Mouse (Mus musculus): ENCODE measurements at regions not wholly inside any gene's neighbourhood (a gene's known extent, or its start where the extent isn't known, plus 50 kb on each side); places are given as distances from the start of the nearest gene placed in this dataset.
"Not testable (repeated sequence)": the region's sequence is repeated elsewhere in the genome, so short reads cannot be mapped to it uniquely, and the experiment has no call there.

DNA sequence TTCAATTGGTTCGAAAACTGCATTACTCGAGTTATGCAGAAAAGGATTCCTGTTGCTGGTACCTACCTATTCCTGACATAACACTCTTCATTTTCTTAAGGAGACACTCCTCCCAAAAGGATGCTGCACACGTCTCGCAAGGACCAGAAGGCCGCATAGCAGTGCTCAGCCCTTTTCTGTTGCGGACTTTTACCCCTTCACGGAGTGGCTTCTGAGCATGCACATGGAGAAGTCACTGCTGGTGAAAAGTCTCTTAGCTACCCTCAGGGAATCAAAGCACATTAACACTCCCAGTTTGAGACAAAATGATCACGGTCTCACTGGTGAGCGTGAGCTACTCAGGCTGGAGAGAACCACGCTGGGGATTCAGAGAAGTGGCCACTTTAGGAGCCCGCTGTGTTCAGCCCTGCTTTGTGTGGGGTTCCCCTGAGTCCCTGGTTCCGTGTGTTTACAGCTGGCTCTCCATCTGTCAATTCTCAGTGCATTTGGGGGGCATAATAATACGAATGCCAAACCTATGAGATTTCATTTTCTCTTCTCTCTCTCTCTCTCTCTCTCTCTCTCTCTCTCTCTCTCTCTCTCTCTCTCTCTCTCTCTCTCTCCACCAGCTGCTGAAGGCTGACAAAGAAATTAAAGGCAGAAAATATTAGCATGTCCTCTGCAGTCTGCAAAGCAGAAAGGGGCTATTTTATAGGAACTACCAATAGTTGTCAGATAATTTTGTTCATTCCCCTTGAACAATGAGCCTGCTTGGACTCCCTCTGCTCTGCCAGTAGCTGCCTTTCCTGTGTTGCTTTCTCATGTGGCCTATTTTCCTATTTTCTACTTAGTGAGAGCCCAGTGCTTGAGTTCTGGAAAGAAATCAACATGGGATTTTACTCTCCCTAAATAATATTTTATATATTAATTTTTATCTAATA lies 160.7 kb downstream of the Basp1 start:
- ATAC-seq (replicated peaks; ENCODE audit: low FRiP score, poor library complexity, severe bottlenecking) = no peak

DNA sequence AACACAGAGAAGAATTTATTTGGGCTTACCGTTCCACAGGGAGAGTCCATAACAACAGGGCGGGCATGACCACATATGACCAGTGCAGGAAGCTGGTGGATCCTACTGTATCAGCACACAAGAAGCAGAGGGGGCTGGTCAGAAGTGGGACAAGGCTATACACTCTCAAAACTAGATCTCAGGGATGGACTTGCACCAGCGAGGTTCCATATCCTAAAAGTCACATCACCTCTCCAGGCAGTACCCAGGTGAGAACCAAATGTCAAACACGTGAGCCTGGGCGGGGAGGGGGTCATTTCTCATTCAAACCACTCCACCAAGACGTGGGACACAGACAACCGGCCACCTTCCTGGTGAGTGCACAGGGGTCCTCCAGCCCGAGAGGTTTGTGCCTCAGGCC lies 167.9 kb downstream of the Basp1 start:
- ATAC-seq (replicated peaks; ENCODE audit: low FRiP score, poor library complexity, severe bottlenecking) = no peak

GRCm38 (mm10) chr15:25237665-25238664 lies 175.6 kb downstream of the Basp1 start:
- ATAC-seq (replicated peaks; ENCODE audit: low FRiP score, poor library complexity, severe bottlenecking) = no peak

DNA sequence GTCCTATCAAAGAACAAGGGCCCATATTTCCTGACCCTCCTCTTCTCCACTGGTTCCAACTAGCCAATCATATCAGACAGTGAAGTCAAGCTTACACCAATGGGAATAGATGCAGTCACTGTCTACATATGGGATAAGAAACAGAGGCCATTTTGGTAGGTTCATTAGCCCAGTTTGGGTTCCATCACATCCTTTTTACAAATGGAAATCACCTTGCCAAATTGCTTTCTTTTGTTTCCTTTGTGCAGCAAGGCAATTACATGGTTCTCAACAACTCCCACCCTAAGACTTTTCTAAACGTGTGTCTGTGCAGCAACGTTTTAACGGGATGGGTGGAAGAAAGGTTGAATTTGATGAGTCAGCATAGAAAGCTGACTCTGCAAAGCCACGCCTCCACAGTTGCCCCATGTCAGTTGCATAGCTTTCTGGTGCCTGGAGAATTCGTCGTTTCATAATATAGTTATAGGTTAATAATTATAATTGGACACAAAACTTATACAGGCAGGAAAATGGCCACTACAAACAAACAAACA lies 177.3 kb downstream of the Basp1 start:
- ATAC-seq (replicated peaks; ENCODE audit: low FRiP score, poor library complexity, severe bottlenecking) = no peak

DNA sequence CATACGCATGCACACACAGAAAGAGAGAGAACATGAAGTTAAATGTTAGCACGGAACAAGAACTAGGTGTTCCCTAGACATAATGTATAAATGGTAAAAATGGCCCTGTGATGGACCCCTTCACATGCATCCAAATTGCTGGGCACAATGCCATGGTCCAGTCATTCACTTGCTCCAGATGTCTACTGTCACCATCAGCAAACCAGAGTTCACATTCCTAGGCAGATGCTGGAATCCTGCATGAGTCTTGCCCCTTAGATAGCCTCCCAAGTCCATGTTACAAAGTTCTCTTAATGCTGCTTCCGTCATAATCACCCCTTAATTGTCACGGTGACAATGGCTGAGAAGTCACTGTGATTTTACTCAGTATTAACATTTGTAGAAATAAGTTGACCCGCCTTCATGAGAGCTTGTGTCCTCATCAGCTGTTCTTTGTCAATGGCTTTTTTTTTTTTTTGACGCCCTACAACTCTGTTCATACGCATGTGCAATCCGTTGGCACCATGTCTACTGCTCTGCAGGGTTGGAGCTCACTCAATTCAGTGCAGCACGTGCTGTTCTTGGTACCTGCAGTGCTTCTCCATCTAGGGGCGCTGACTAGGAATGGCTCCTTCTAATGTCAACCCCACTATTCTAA lies 179.4 kb downstream of the Basp1 start:
- no peak for ATAC-seq (replicated peaks; ENCODE audit: low FRiP score, poor library complexity, severe bottlenecking)

GRCm38 (mm10) chr15:25230213-25230612 lies 183.4 kb downstream of the Basp1 start:
- ATAC-seq (replicated peaks; ENCODE audit: low FRiP score, poor library complexity, severe bottlenecking) = no peak

DNA sequence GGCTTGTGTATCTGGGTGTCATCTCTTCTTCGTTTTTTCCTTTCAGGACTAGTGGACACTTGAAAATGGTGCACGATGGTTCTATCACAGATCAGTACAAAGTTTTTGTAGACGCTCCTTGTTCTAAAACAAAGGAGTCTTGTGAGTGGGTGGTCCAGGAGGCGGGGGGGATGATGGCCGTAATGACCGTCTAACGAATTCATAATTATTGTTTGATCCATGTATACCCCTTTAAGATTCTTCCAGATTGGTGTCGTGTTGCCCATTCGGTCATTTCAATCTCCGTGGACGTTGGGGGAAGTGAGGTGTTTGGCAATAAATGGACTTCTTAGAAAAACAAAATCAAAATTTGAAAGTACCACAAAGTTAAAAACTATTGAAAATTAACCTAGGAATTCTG lies 183.8 kb downstream of the Basp1 start:
- ATAC-seq (replicated peaks; ENCODE audit: low FRiP score, poor library complexity, severe bottlenecking) = no peak

GRCm38 (mm10) chr15:25227496-25227895 lies 186.1 kb downstream of the Basp1 start:
- ATAC-seq (replicated peaks; ENCODE audit: low FRiP score, poor library complexity, severe bottlenecking) = no peak

DNA sequence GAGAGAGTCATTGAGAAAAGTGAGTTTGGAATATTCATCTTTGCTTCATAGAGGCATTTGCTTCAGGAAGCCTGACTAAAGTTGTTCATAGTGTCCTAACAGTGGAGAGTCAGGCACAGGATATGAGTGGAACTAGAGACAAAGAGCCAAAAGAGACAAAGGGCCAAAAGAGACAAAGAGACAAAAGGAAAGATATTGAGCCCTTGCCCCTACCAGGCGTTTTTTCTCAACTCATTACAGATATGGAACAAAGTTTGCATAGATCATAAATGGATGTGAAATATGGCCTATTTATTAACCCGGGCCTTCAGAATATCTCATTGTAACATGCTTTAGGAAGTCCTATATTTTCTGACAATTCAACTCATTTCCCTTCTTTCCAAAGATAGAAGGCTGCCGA lies 187.6 kb downstream of the Basp1 start:
- ATAC-seq (replicated peaks; ENCODE audit: low FRiP score, poor library complexity, severe bottlenecking) = no peak

- no peak for ATAC-seq (replicated peaks; ENCODE audit: low FRiP score, poor library complexity, severe bottlenecking)
Measured at GRCm38 (mm10) chr15:25225431-25225830, 188.1 kb downstream of the Basp1 start.

- ATAC-seq (replicated peaks; ENCODE audit: low FRiP score, poor library complexity, severe bottlenecking) = no peak
Measured at GRCm38 (mm10) chr15:25221749-25222148, 191.8 kb downstream of the Basp1 start.

DNA sequence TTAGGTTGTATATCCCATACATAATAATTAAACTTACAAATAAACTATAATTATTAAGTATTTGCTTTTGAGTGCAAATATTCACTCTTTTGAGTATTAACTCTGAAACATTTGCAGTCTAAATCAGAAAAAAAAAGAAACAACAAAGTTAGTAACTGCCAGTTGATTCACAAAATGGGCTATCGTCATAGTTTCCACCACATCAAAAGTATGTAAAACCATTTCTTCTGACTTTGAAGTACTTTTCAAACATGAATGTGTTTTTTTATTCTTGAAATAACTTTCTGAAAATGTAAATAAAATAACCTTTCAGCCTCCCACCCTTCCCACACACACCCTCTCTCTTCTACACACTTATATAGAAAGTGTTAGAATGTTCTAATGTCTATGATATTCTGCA lies 197.2 kb downstream of the Basp1 start:
- ATAC-seq (replicated peaks; ENCODE audit: low FRiP score, poor library complexity, severe bottlenecking) = no peak

GRCm38 (mm10) chr15:25202097-25202496 lies 211.5 kb downstream of the Basp1 start:
- no peak for ATAC-seq (replicated peaks; ENCODE audit: low FRiP score, poor library complexity, severe bottlenecking)

DNA sequence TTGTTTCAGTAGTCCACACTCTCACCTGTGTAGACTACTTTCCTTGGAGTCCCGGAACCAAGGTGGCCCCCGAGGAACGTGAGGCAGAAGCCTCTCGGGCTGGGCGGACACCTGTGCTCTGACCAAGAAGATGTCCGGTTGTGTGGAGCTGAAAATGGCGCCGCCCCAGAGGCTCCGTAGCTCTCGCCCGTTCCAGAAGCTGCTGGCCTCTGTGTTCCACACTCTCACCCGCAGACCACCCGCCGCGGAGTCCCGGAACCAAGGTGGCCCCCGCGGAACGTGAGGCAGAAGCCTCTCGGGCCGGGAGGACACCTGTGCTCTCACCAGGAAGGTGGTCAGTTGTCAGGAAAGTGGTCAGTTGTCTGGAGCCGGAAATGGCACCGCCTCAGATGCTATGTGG lies 213.3 kb downstream of the Basp1 start:
- ATAC-seq (replicated peaks; ENCODE audit: low FRiP score, poor library complexity, severe bottlenecking) = not testable (repeated sequence)

DNA sequence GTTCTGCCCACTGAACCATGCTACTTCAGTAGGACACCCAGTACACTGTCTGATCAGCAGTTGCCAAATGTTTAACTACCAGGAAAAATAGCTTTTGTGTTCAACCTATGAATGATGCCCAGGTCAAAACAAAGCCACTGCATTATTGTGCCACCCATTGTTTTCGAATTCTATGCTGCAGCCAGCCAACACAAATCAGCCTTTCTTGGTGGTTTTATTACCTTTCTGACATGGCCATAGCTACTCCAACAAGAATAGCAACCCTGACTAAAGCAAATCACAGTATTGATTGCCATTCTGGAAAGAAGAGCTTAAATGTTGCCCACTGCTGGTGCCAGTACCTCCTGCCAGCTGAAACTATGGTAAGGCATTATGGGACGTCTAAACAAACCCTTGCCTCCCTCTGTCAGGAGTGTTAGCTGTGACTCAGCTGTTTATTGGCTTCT lies 225.7 kb downstream of the Basp1 start:
- no peak for ATAC-seq (replicated peaks; ENCODE audit: low FRiP score, poor library complexity, severe bottlenecking)

- ATAC-seq (replicated peaks; ENCODE audit: low FRiP score, poor library complexity, severe bottlenecking) = no peak
Measured at GRCm38 (mm10) chr15:25172755-25173154, 240.8 kb downstream of the Basp1 start.

GRCm38 (mm10) chr15:25146371-25146770 lies 267.2 kb downstream of the Basp1 start:
- ATAC-seq (replicated peaks; ENCODE audit: low FRiP score, poor library complexity, severe bottlenecking) = no peak

GRCm38 (mm10) chr15:25144228-25144627 lies 269.3 kb downstream of the Basp1 start:
- ATAC-seq (replicated peaks; ENCODE audit: low FRiP score, poor library complexity, severe bottlenecking) = no peak

DNA sequence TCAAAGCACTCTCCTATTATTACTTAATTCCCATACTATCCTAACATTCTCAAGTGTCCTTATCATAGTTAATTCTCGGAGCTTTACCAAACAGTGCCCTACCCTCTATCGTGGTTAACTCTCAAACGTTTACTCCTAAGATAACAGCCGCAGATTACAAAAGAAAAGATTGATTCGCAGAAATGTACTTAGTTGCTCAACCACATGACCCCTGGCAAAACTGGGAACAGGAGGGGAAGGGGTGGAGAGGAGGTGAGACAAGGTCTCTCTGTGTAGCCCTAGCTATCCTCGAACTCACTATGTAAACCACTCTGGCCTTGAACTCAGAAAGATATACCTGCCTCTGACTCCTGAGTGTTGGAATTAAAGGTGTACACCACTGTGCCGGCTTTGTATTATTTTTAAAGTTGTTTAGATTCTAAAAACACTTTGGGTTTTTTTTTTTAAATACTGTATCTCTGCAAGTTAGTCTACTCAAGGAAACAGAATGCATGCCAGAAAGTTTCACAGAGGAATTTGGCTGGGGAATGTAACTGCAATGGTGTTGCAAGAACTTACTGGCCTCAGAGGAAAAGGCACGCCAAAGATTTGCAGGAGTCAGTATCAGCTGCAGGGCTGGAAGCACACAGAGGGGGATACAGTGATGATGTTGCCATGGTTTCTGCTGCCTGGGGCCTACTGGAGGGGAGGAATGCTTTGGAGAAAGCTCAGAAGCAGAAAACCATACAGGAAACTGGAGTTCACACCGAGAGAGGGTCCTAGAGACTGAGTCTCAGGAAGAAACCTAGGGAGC lies 273.0 kb downstream of the Basp1 start:
- no peak for ATAC-seq (replicated peaks; ENCODE audit: low FRiP score, poor library complexity, severe bottlenecking)

Data from erythroid progenitor cell, adult 5-6 weeks (primary cell).